Mouse (Mus musculus) retina, postnatal 1 day (tissue): ENCODE results near the gene Zfp68.
"Not testable (repeated sequence)": the region's sequence is repeated elsewhere in the genome, so short reads cannot be mapped to it uniquely, and the experiment has no call there.

ENCODE experiments used
- DNase-seq: peaks from one replicate; pipeline ENCODE4 v3.0.0-alpha.2; 2012

Gene Zfp68

GRCm38 (mm10) chr5:138619211-138620128 lies at the start of gene Zfp68:
Gene Zfp68, minus strand, starts transcription at chr5:138619761.
- peak; percentile 98 for DNase-seq

GRCm38 (mm10) chr5:138658922-138659321 lies 39.4 kb upstream of the Zfp68 start:
- DNase-seq, result peak; percentile 87

- DNase-seq, result peak; percentile 70
These were observed 38.3 kb upstream of the Zfp68 start for GRCm38 (mm10) chr5:138657854-138658253.

GRCm38 (mm10) chr5:138657407-138657806 lies 37.8 kb upstream of the Zfp68 start:
- no peak for DNase-seq

GRCm38 (mm10) chr5:138656477-138657156 lies 37.1 kb upstream of the Zfp68 start:
- peak; percentile 72 for DNase-seq

GRCm38 (mm10) chr5:138652911-138653310 lies 33.4 kb upstream of the Zfp68 start:
- no peak for DNase-seq

GRCm38 (mm10) chr5:138641761-138642160 lies 22.2 kb upstream of the Zfp68 start:
- DNase-seq, result no peak

- no peak for DNase-seq
These were observed 21.5 kb upstream of the Zfp68 start for GRCm38 (mm10) chr5:138641081-138641480.

- DNase-seq, result no peak
These were observed 16.9 kb upstream of the Zfp68 start for GRCm38 (mm10) chr5:138636486-138636885.

- DNase-seq, result no peak
These were observed 3.9 kb upstream of the Zfp68 start for GRCm38 (mm10) chr5:138623478-138623875.

GRCm38 (mm10) chr5:138622645-138623477 lies 3.3 kb upstream of the Zfp68 start, which contains the start of gene A430033K04Rik:
Gene A430033K04Rik, plus strand, starts transcription at chr5:138622859.
- DNase-seq, result peak; percentile 98

GRCm38 (mm10) chr5:138620836-138621235 lies 1.3 kb upstream of the Zfp68 start:
- DNase-seq, result no peak

- DNase-seq, result no peak
These were observed 1.2 kb downstream of the Zfp68 start for GRCm38 (mm10) chr5:138618353-138618752.

GRCm38 (mm10) chr5:138587396-138587795 lies 32.2 kb downstream of the Zfp68 start:
- no peak for DNase-seq

- peak; percentile 17 for DNase-seq
These were observed 47.9 kb downstream of the Zfp68 start for GRCm38 (mm10) chr5:138571623-138572022.

- not testable (repeated sequence) for DNase-seq
These were observed 54.9 kb downstream of the Zfp68 start, which contains the start of gene 1700123K08Rik for GRCm38 (mm10) chr5:138564612-138565011. Gene 1700123K08Rik, minus strand, starts transcription at chr5:138564712.
